Mouse (Mus musculus) effector memory CD4-positive, alpha-beta T cell, adult 7 months (primary cell): ENCODE results near the gene Tshr. TPM values are rescaled to one million over a fixed set of nuclear protein-coding genes. Genes with fewer than 3 reads are reported as not detected.

ENCODE experiments used
- polyA plus RNA-seq: library from polyadenylated mRNA; unstranded; fragments of 100-300 nt; shearing (Covaris generic); gene quantifications from one replicate; pipeline ENCODE4 v1.2.1, GENCODE M21; 2017

The Tshr gene
- 0.82 TPM for polyA plus RNA-seq

GRCm38 (mm10) chr12:91384281-91385017 lies at the start of gene Tshr, which contains the start of gene Cep128:
TSS of gene Tshr (plus strand) at chr12:91384563.
TSS of gene Cep128 (minus strand) at chr12:91384409.

GRCm38 (mm10) chr12:91589847-91590690 lies 205.7 kb downstream of the Tshr start, which contains the start of gene Gtf2a1:
TSS of gene Gtf2a1 (minus strand) at chr12:91590487.

Other genes starting within 250 kb of the Tshr start
- gene Cep128, start 154 bp upstream of the Tshr start, polyA plus RNA-seq = 5.5 TPM
- 30.0 TPM for gene Gtf2a1, start 205.9 kb downstream of the Tshr start, polyA plus RNA-seq